Mouse (Mus musculus): ENCODE results near the gene Ccdc124. TPM values are rescaled to one million over a fixed set of nuclear protein-coding genes. Genes with fewer than 3 reads are reported as not detected.

Gene Ccdc124
- polyA plus RNA-seq, 1 experiment from 2014 or later: 74.1 TPM

DNA sequence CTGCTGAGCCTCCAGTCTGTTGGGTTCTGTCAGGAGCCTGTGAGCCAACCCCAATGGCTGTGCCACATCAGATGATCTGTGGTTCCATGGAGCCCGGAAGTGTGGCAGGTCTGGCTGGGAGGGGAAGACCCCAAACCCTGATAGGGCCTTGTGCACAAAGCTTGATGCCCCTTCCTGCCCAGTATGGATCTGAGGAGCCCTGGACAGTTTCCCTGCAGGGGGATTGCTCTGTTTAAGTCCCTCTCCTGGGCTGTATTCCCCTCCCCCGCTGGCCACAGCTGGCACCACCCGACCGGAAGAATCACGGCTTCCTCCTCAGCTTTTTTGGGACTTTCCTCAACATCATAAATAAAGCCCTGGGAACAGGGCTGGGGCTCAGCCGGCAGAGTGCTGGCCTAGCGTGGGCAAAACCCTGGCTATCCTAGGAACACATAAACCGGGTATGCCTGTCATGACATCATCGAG lies 40.7 kb downstream of the Ccdc124 start:
- DNase-seq (ENCODE audit: low spot score) (no peak), ATAC-seq (ENCODE audit: low FRiP score, low TSS enrichment) (0 out of 2 replicates have a peak, but pooled peaks have one; percentile 18)
- no peak overlapping the region for H3K4me2 ChIP-seq (replicated peaks; ENCODE audit: low read depth)
- no peak for TF ChIP-seq CTCF (IDR thresholded peaks at IDR 0.05; ENCODE audit: low read depth)
- H3K27ac ChIP-seq (replicated peaks): peak overlapping the region; percentile 24; the same call in 1 of the 2 replicates
- no peaks in the 10 kb centered on the region for H3K4me1 ChIP-seq (replicated peaks; ENCODE audit: control insufficient read depth, insufficient read depth)
- no peaks in the 10 kb centered on the region; the same call in 1 of the 2 replicates for H3K36me3 ChIP-seq (ENCODE audit: control insufficient read depth, insufficient read depth, low read length)
- H3K27me3 ChIP-seq (ENCODE audit: control insufficient read depth, insufficient read depth, low read length): no peaks in the 10 kb centered on the region
- H3K4me3 ChIP-seq (ENCODE audit: low read depth, low read length): no peak overlapping the region
- no peak overlapping the region for H3K9ac ChIP-seq (ENCODE audit: low read length)
- WGBS: 49% methylated on average over 9 of the region's 9 CpGs
- H3K9me3 ChIP-seq (ENCODE audit: control insufficient read depth, low read length): no peaks in the 10 kb centered on the region

DNA sequence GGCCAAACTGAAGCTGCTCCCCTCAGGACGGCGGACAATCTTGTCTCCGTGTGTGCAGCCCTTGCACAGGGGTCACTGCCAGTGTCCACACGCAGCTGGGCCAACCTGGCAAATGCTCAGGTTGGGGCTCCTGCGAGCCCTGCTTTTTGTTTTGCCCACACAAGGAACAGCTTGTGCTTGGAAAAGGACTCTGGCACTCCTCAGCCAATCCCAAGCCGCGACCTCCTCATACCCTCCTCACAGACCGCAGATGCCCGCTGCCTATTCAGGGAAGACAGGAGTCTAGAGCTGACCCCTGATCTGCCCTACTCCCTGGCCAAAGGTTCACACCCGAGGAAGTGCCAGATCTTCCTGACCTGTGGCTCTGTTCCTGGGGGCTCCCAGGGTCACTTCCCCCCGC lies 41.4 kb downstream of the Ccdc124 start:
- TF ChIP-seq EP300 (optimal IDR thresholded peaks at IDR 0.05) (no peak), CTCF (IDR thresholded peaks at IDR 0.05; ENCODE audit: low read depth) (no peak)
- no peaks in the 10 kb centered on the region for H3K4me1 ChIP-seq (replicated peaks; ENCODE audit: control insufficient read depth, insufficient read depth)
- no peak overlapping the region for H3K4me2 ChIP-seq (replicated peaks; ENCODE audit: low read depth)
- no peak overlapping the region for H3K4me3 ChIP-seq (ENCODE audit: low read depth, low read length)
- no peaks in the 10 kb centered on the region; the same call in 1 of the 2 replicates for H3K36me3 ChIP-seq (ENCODE audit: control insufficient read depth, insufficient read depth, low read length)
- no peaks in the 10 kb centered on the region for H3K27me3 ChIP-seq (ENCODE audit: control insufficient read depth, insufficient read depth, low read length)
- H3K9me3 ChIP-seq (ENCODE audit: control insufficient read depth, low read length): no peaks in the 10 kb centered on the region
- DNase-seq (ENCODE audit: low spot score) (no peak), ATAC-seq (ENCODE audit: low FRiP score, low TSS enrichment) (no peak)
- no peak overlapping the region for H3K27ac ChIP-seq (replicated peaks)
- H3K9ac ChIP-seq (ENCODE audit: low read length): no peak overlapping the region
- 69% methylated on average over 11 of the region's 11 CpGs for WGBS

DNA sequence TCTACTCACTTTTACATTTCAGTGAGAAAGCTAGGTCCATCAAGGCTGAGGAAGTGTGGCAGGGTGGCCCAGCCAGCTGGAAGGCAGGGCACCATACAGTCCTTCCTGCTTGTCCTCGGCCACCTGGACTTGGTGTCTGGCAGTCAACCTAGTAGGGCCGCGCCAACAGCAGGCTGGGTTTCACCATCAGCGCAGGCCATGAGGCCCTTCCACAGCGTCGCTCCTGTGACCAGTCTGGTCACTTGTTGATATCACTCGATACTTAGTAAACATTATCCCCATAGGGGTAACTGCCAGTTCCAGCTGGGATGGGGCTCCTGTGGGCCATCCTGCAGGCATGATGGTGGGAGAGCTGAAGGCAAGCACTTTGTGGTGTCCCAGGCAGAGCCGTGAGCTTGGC lies 42.2 kb downstream of the Ccdc124 start:
- TF ChIP-seq CTCF (IDR thresholded peaks at IDR 0.05; ENCODE audit: low read depth): no peak
- no peak for TF ChIP-seq EP300 (optimal IDR thresholded peaks at IDR 0.05)
- no peak overlapping the region for H3K27ac ChIP-seq (replicated peaks)
- no peak overlapping the region for H3K9ac ChIP-seq (ENCODE audit: low read length)
- no peaks in the 10 kb centered on the region for H3K4me1 ChIP-seq (replicated peaks; ENCODE audit: control insufficient read depth, insufficient read depth)
- DNase-seq (ENCODE audit: low spot score) (no peak), ATAC-seq (ENCODE audit: low FRiP score, low TSS enrichment) (no peak)
- no peaks in the 10 kb centered on the region; the same call in 1 of the 2 replicates for H3K36me3 ChIP-seq (ENCODE audit: control insufficient read depth, insufficient read depth, low read length)
- H3K4me2 ChIP-seq (replicated peaks; ENCODE audit: low read depth): no peak overlapping the region
- no peaks in the 10 kb centered on the region for H3K27me3 ChIP-seq (ENCODE audit: control insufficient read depth, insufficient read depth, low read length)
- no peaks in the 10 kb centered on the region for H3K9me3 ChIP-seq (ENCODE audit: control insufficient read depth, low read length)
- 83% methylated on average over 8 of the region's 8 CpGs for WGBS
- H3K4me3 ChIP-seq (ENCODE audit: low read depth, low read length): no peak overlapping the region

DNA sequence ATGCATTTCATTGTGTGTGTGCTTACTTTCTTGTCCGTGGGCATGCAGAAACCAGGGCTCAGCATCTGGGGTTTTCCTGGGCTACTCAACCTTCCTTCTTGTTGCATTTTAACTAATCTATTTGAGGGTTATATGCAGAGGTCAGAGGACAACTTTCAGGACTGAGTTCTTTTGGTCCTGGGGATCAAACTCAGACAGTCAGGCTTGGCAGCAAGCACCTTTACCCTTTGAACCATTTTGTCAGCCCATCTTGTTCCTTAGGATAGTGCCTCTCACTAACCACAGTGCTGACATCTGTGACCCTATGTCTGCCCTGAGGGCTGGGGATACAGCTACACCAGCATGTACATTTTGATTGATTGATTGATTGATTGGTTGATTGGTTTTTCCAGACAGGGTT lies 45.9 kb downstream of the Ccdc124 start:
- no peak for DNase-seq (ENCODE audit: low spot score)
- no peaks in the 10 kb centered on the region for H3K9me3 ChIP-seq (ENCODE audit: control insufficient read depth, low read length)
- TF ChIP-seq CTCF (IDR thresholded peaks at IDR 0.05; ENCODE audit: low read depth) (no peak), EP300 (optimal IDR thresholded peaks at IDR 0.05) (no peak)
- no peaks in the 10 kb centered on the region for H3K4me1 ChIP-seq (replicated peaks; ENCODE audit: control insufficient read depth, insufficient read depth)
- H3K4me2 ChIP-seq (replicated peaks; ENCODE audit: low read depth): no peak overlapping the region
- H3K9ac ChIP-seq (ENCODE audit: low read length): no peak overlapping the region
- H3K27ac ChIP-seq (replicated peaks): no peak overlapping the region
- no peak for ATAC-seq (ENCODE audit: low FRiP score, low TSS enrichment)
- WGBS: 78% methylated on average over 1 of the region's 1 CpGs
- H3K27me3 ChIP-seq (ENCODE audit: control insufficient read depth, insufficient read depth, low read length): no peaks in the 10 kb centered on the region
- no peaks in the 10 kb centered on the region for H3K36me3 ChIP-seq (ENCODE audit: control insufficient read depth, insufficient read depth, low read length)
- H3K4me3 ChIP-seq (ENCODE audit: low read depth, low read length): no peak overlapping the region

DNA sequence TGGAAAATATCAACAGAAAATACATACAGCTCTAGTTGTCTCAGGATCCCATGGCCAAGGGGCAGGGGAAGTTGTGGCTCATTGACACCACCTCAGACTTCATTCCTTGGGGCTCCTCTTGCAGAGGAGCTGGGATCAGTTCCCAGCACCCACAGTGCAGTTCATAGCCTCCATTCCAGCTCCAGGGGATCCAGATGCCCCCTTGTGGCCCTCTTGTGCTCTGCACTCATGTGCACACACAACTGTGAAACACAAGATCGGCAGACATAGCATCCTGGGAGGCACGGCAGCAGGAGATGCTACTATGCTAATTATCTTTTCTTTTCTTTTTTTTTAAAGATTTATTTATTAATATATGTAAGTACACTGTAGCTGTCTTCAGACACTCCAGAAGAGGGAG lies 46.7 kb downstream of the Ccdc124 start:
- no peak overlapping the region for H3K27ac ChIP-seq (replicated peaks)
- no peak for ATAC-seq (ENCODE audit: low FRiP score, low TSS enrichment)
- DNase-seq (ENCODE audit: low spot score): no peak
- no peaks in the 10 kb centered on the region for H3K27me3 ChIP-seq (ENCODE audit: control insufficient read depth, insufficient read depth, low read length)
- peak; percentile 35 for TF ChIP-seq CTCF (IDR thresholded peaks at IDR 0.05; ENCODE audit: low read depth)
- no peak for TF ChIP-seq EP300 (optimal IDR thresholded peaks at IDR 0.05)
- H3K9me3 ChIP-seq (ENCODE audit: control insufficient read depth, low read length): no peaks in the 10 kb centered on the region
- H3K4me1 ChIP-seq (replicated peaks; ENCODE audit: control insufficient read depth, insufficient read depth): no peaks in the 10 kb centered on the region
- WGBS: 94% methylated on average over 2 of the region's 2 CpGs
- no peaks in the 10 kb centered on the region for H3K36me3 ChIP-seq (ENCODE audit: control insufficient read depth, insufficient read depth, low read length)
- H3K4me2 ChIP-seq (replicated peaks; ENCODE audit: low read depth): no peak overlapping the region
- no peak overlapping the region for H3K9ac ChIP-seq (ENCODE audit: low read length)
- no peak overlapping the region for H3K4me3 ChIP-seq (ENCODE audit: low read depth, low read length)

DNA sequence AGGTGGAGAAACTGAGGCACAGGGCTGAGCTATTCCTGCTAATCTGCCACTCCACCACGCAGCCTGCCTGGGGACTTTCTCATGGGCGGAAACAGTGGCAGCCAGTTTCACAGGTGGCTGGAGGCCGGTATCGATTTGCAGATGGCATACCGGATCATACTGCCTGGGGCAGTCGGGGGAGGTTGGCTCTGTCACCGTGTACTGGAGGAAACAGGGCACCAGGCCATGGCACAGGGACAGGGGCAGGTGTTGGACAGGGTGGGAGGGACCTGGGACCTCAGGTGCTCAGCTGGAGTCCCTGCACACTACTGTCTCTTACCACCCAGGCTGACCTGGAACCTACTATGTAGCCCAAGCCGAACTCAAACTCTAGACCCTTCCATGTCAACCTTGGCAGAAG lies 47.9 kb downstream of the Ccdc124 start:
- no peak overlapping the region for H3K9ac ChIP-seq (ENCODE audit: low read length)
- no peaks in the 10 kb centered on the region for H3K4me1 ChIP-seq (replicated peaks; ENCODE audit: control insufficient read depth, insufficient read depth)
- 83% methylated on average over 8 of the region's 8 CpGs for whole genome bisulfite sequencing
- no peak for TF ChIP-seq CTCF (IDR thresholded peaks at IDR 0.05; ENCODE audit: low read depth)
- no peak for TF ChIP-seq EP300 (optimal IDR thresholded peaks at IDR 0.05)
- ATAC-seq (ENCODE audit: low FRiP score, low TSS enrichment) (no peak), DNase-seq (ENCODE audit: low spot score) (no peak)
- no peak overlapping the region for H3K27ac ChIP-seq (replicated peaks)
- no peak overlapping the region for H3K4me3 ChIP-seq (ENCODE audit: low read depth, low read length)
- H3K4me2 ChIP-seq (replicated peaks; ENCODE audit: low read depth): no peak overlapping the region
- H3K27me3 ChIP-seq (ENCODE audit: control insufficient read depth, insufficient read depth, low read length): no peaks in the 10 kb centered on the region
- H3K36me3 ChIP-seq (ENCODE audit: control insufficient read depth, insufficient read depth, low read length): no peaks in the 10 kb centered on the region
- H3K9me3 ChIP-seq (ENCODE audit: control insufficient read depth, low read length): no peaks in the 10 kb centered on the region

All from stomach, postnatal 0 days (tissue).